Mouse (Mus musculus): ENCODE measurements at regions not wholly inside any gene's neighbourhood (a gene's known extent, or its start where the extent isn't known, plus 50 kb on each side); places are given as distances from the start of the nearest gene placed in this dataset.

GRCm38 (mm10) chr17:27296156-27296555, 91.9 kb upstream of the Lemd2 start:
- no peak for TF ChIP-seq CTCF (conservative IDR thresholded peaks at IDR 0.05; ENCODE audit: insufficient read depth, insufficient read length, low read depth, low read length)
- TF ChIP-seq POLR2A (IDR thresholded peaks at IDR 0.05; ENCODE audit: low read depth, low read length) = no peak

All from kidney, adult 2 months (tissue).